Mouse (Mus musculus) midbrain, postnatal 0 days (tissue): ENCODE measurements around the gene Fbxw21. TPM values are rescaled to one million over a fixed set of nuclear protein-coding genes. Genes with fewer than 3 reads are reported as not detected.

Experiments used
- ATAC-seq: fragments of 200-750 bp; cut with Nextera tagmentation; 2 replicates; pipeline ENCODE4 v1.8.0; 2017; ENCODE audit warnings: moderate number of reproducible peaks, mild to moderate bottlenecking, moderate TSS enrichment, moderate library complexity; ENCODE audit not compliant: low FRiP score
- DNase-seq: peaks from one replicate; pipeline ENCODE4 v3.0.0-alpha.2; 2015; ENCODE audit warnings: low spot score
- H3K27ac ChIP-seq: fragments of 300-500 bp; sonication (generic); 2 replicates; pipeline ENCODE4 v1.5.1; 2014; ENCODE audit warnings: low read depth, mild to moderate bottlenecking, low read length, mixed read lengths
- H3K27me3 ChIP-seq: fragments of 300-500 bp; sonication (generic); 2 replicates; pipeline ENCODE4 v1.6.1; 2014; ENCODE audit warnings: low read length, control low read depth, mixed read lengths; ENCODE audit not compliant: insufficient read depth
- H3K36me3 ChIP-seq: fragments of 300-500 bp; sonication (generic); 2 replicates; pipeline ENCODE4 v1.6.1; 2014; ENCODE audit warnings: low read length, control low read depth, mixed read lengths; ENCODE audit not compliant: insufficient read depth
- H3K4me1 ChIP-seq: fragments of 300-500 bp; sonication (generic); 2 replicates; pipeline ENCODE4 v1.6.1; 2014; ENCODE audit warnings: mild to moderate bottlenecking, control low read depth, antibody characterized with exemption, low read length, mixed read lengths; ENCODE audit not compliant: insufficient read depth
- H3K4me2 ChIP-seq: fragments of 300-500 bp; sonication (generic); 2 replicates; pipeline ENCODE4 v1.6.1; 2014; ENCODE audit warnings: low read depth, mild to moderate bottlenecking, low read length, mixed read lengths; ENCODE audit not compliant: poor library complexity, severe bottlenecking
- H3K4me3 ChIP-seq: fragments of 300-500 bp; sonication (generic); 2 replicates; pipeline ENCODE4 v1.5.1; 2014; ENCODE audit warnings: low read depth, mild to moderate bottlenecking, low read length, moderate library complexity
- H3K9ac ChIP-seq: fragments of 300-500 bp; sonication (generic); replicated peaks from 2 replicates; pipeline ENCODE4 v1.6.1; 2014; ENCODE audit warnings: mild to moderate bottlenecking, low read length, moderate library complexity, mixed read lengths; ENCODE audit not compliant: poor library complexity, severe bottlenecking
- H3K9me3 ChIP-seq: fragments of 300-500 bp; sonication (generic); 2 replicates; pipeline ENCODE4 v1.6.1; 2016; ENCODE audit warnings: low read length, control low read depth
- CTCF ChIP-seq: IDR thresholded peaks from 2 replicates; pipeline ENCODE4 v1.5.1; 2016; ENCODE audit warnings: antibody characterized with exemption, mild to moderate bottlenecking
- WGBS: fragments of 180-500 bp; shearing (Covaris S2); extraction: QIAGEN DNeasy Blood & Tissue Kit; methylation state at CpG from one replicate; pipeline ENCODE4 v1.1.7; 2014; 5-methylcytosine and 5-hydroxymethylcytosine counted together
- polyA plus RNA-seq: library from polyadenylated mRNA; unstranded; fragments of >200 nt; fragmentation: Nextera tagmentation; extraction: Ambion mirVana; gene quantifications from 2 replicates; pipeline ENCODE4 v1.2.1, GENCODE M21; 2015
- total RNA-seq: library from RNA; depleted of rRNA; stranded (reverse); fragments of >200 nt; gene quantifications from 2 replicates; pipeline ENCODE4 v1.2.3, GENCODE M21; 2014

Gene Fbxw21
- total and polyA plus RNA-seq, 2 experiments from 2014 or later, result not detected

DNA sequence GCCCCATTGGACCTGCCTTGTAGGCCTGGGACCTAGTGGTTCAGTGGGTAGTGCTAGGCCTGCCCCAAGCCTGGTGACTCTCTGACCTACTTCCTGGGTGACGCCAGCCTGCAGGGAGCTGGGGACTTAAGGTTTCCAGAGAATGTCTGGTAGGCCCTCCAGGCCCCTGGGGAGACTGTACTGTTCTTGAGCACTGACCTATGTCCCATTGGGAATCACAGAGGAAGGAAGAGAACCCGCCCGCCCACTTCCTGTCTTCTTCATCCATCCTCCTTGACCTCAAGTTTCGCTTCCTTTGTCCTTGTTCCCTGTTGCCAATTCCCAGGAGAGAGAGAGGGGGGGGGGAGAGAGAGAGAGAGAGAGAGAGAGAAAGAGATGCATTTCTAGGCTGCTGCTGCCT lies 43.7 kb downstream of the Fbxw21 start:
- H3K9ac ChIP-seq, result no peak overlapping the region
- TF ChIP-seq CTCF, result no peak
- WGBS, result 93% methylated on average over 4 of the region's 4 CpGs
- no peak overlapping the region for H3K4me2 ChIP-seq
- DNase-seq (no peak), ATAC-seq (no peak)
- no peaks in the 10 kb centered on the region for H3K9me3 ChIP-seq
- no peaks in the 10 kb centered on the region for H3K27me3 ChIP-seq
- no peak overlapping the region for H3K27ac ChIP-seq
- H3K4me3 ChIP-seq, result no peak overlapping the region
- H3K36me3 ChIP-seq, result peaks cover 51% of the 10 kb centered on the region
- H3K4me1 ChIP-seq, result no peaks in the 10 kb centered on the region

DNA sequence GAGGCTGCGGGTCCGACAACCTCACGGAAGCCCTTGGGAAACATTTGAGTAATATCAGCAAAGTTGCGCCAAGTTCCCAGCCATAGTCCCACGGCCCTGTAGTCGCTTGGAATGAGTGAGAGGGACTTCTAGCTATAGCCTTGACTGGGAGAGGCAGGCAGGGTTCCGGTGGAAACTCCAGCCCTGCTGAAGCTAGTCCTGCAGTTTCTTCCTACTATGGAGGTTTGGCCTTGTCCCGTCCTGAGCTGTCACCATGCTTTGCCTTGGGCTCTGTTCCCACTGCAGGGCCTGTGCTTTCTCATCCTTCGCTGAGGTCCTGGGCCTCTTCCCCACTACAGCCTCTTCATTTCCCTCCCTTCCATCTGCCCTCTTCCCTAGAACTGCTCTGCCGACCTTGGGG lies 45.6 kb downstream of the Fbxw21 start:
- no peak for TF ChIP-seq CTCF
- no peak overlapping the region for H3K4me2 ChIP-seq
- peaks cover 69% of the 10 kb centered on the region for H3K36me3 ChIP-seq
- no peak overlapping the region for H3K4me3 ChIP-seq
- no peaks in the 10 kb centered on the region for H3K27me3 ChIP-seq
- no peak overlapping the region for H3K27ac ChIP-seq
- WGBS, result 94% methylated on average over 10 of the region's 10 CpGs
- DNase-seq (no peak), ATAC-seq (no peak)
- no peak overlapping the region for H3K9ac ChIP-seq
- no peaks in the 10 kb centered on the region for H3K9me3 ChIP-seq
- H3K4me1 ChIP-seq, result no peaks in the 10 kb centered on the region

DNA sequence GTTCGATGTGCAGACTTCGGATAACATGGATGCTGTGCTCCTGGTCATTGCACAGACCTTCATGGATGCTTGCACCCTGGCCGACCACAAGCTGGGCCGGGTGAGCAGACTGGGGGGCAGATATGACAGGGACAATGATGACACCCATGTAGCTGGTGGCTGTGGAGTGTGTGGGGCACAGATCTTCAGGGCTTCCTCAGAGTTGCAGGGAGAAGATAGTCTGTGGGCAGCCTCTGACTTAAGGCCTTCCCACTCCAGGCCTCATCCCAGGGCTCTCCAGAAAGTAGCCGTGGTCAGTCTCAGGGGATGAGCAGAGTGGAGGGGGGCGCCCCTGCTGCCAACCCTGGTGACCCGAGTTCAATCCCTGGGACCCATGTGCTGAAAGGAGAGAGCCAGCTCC lies 47.0 kb downstream of the Fbxw21 start:
- Histone ChIP-seq H3K9ac (no peak overlapping the region), H3K36me3 (peaks cover 80% of the 10 kb centered on the region), H3K9me3 (no peaks in the 10 kb centered on the region), H3K4me3 (no peak overlapping the region), H3K27ac (no peak overlapping the region), H3K4me1 (no peaks in the 10 kb centered on the region), H3K27me3 (no peaks in the 10 kb centered on the region), H3K4me2 (no peak overlapping the region)
- TF ChIP-seq CTCF, result no peak
- 96% methylated on average over 7 of the region's 7 CpGs for WGBS
- ATAC-seq, result no peak
- no peak for DNase-seq

DNA sequence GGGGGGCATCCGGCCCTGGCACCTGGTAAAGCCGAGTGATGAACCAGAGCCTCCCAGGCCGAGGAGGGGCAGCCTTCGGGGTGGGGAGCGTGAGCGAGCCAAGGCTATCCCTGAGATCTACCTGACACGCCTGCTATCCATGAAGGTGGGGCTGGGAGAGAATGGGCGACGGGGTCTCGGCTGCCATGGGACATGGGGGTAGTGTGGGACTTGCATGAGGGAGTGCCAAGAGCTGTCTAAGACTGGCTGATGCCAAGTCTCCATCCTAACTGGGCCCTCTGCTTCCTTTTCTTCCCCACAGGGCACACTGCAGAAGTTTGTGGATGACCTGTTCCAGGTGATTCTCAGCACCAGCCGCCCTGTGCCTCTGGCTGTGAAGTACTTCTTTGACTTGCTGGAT lies 47.6 kb downstream of the Fbxw21 start:
- Histone ChIP-seq H3K27me3 (no peaks in the 10 kb centered on the region), H3K9me3 (no peaks in the 10 kb centered on the region), H3K9ac (no peak overlapping the region), H3K4me2 (no peak overlapping the region), H3K4me3 (no peak overlapping the region), H3K36me3 (peaks cover 86% of the 10 kb centered on the region), H3K4me1 (no peaks in the 10 kb centered on the region), H3K27ac (no peak overlapping the region)
- 97% methylated on average over 11 of the region's 11 CpGs for WGBS
- no peak for ATAC-seq
- no peak for DNase-seq
- TF ChIP-seq CTCF, result no peak

DNA sequence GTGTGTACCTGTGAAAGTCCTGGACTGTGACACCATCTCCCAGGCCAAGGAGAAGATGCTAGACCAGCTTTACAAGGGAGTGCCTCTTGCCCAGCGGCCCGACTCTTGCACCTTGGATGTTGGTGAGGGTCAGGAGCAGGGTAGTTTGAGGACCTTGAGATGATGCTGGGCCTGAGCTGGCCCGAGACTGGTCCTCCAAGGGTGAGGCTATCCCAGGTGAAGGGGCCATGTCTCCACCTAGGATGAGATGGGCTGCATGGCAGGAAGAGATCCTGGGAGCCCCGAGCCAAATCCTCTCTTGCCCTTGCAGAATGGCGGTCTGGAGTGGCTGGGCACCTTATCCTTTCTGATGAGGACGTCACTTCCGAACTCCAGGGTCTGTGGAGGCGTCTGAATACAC lies 48.5 kb downstream of the Fbxw21 start:
- DNase-seq (no peak), ATAC-seq (no peak)
- H3K4me1 ChIP-seq, result no peaks in the 10 kb centered on the region
- H3K4me3 ChIP-seq, result no peak overlapping the region
- no peak for TF ChIP-seq CTCF
- no peak overlapping the region for H3K27ac ChIP-seq
- 91% methylated on average over 8 of the region's 8 CpGs for WGBS
- H3K9ac ChIP-seq, result no peak overlapping the region
- H3K9me3 ChIP-seq, result no peaks in the 10 kb centered on the region
- H3K36me3 ChIP-seq, result peaks cover 93% of the 10 kb centered on the region
- H3K4me2 ChIP-seq, result no peak overlapping the region
- H3K27me3 ChIP-seq, result no peaks in the 10 kb centered on the region

DNA sequence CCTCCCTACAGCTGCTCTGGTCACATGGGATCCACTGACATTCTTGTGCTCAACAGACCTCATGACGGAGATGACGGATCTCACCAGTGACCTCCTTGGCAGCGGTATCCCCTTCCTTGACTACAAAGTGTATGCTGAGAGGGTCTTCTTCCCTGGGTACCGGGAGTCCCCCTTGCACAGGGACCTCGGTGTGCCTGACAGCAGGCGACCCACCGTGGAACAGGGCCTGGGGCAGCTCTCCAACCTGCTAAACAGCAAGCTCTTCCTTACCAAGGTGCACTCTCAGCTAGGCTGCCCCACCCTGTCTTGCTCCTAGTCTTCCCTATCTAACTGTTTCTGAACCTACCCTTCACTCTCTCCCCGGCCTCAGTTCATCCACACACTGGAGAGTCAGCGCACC lies 50.2 kb downstream of the Fbxw21 start:
- Histone ChIP-seq H3K27ac (no peak overlapping the region), H3K36me3 (peaks cover 86% of the 10 kb centered on the region), H3K4me1 (no peaks in the 10 kb centered on the region), H3K27me3 (no peaks in the 10 kb centered on the region), H3K4me3 (no peak overlapping the region), H3K9me3 (no peaks in the 10 kb centered on the region), H3K4me2 (no peak overlapping the region), H3K9ac (no peak overlapping the region)
- TF ChIP-seq CTCF, result no peak
- ATAC-seq (no peak), DNase-seq (no peak)
- 92% methylated on average over 9 of the region's 9 CpGs for WGBS

DNA sequence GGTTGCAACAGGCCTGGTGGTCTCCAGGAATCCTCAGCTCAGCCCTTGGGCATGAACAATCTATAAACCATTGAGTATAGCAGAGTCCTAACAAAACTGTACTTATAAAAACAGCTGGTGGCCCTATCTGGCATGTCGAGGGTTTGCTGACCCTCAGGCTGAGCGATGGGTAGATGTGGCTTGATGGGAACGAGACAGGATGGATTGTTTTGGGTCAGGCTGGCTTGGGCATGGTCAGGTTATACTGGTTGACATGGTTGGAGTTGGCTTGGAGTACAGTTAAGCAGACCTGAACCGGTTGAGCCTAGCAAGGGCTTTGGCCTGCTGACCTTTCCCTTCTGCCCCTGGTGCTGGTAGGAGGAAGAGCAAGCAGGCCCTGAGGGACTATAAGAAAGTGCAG lies 50.7 kb downstream of the Fbxw21 start:
- H3K9me3 ChIP-seq, result no peaks in the 10 kb centered on the region
- ATAC-seq (no peak), DNase-seq (no peak)
- no peak overlapping the region for H3K4me2 ChIP-seq
- no peak for TF ChIP-seq CTCF
- H3K4me1 ChIP-seq, result no peaks in the 10 kb centered on the region
- H3K27ac ChIP-seq, result no peak overlapping the region
- peaks cover 86% of the 10 kb centered on the region for H3K36me3 ChIP-seq
- no peak overlapping the region for H3K4me3 ChIP-seq
- H3K27me3 ChIP-seq, result no peaks in the 10 kb centered on the region
- no peak overlapping the region for H3K9ac ChIP-seq
- WGBS, result 92% methylated on average over 4 of the region's 4 CpGs
